Mouse (Mus musculus): ENCODE measurements around the gene Olfr1129. TPM values are rescaled to one million over a fixed set of nuclear protein-coding genes. Genes with fewer than 3 reads are reported as not detected.
"Not testable (repeated sequence)": the region's sequence is repeated elsewhere in the genome, so short reads cannot be mapped to it uniquely, and the experiment has no call there.

Olfr1129 gene
- total RNA-seq (2017): not detected in 2 replicates

DNA sequence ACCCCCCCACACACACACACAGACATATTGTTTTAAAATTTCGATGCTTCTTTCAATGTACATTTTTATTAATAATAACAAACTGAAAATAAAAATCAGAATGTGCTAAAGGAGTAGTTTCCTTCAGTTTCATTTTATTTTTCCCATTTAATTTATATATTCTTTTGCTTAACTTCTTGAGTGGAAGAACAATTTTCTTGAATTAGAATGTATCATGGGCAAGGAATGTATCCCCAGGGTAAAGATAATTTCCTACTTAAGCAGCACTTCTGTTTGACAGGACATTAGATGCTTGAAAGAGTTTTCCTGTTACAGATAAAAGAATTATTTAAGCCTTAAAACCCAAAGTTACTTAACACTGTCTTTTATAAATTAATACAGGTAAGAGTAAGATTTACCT, at the start of gene Olfr1129:
TSS of gene Olfr1129 (plus strand) at position 301 of the 400 bp plus-strand sequence.
- ATAC-seq (ENCODE audit: extremely low read depth, insufficient number of reproducible peaks, low FRiP score, poor library complexity, severe bottlenecking): not testable (repeated sequence)

DNA sequence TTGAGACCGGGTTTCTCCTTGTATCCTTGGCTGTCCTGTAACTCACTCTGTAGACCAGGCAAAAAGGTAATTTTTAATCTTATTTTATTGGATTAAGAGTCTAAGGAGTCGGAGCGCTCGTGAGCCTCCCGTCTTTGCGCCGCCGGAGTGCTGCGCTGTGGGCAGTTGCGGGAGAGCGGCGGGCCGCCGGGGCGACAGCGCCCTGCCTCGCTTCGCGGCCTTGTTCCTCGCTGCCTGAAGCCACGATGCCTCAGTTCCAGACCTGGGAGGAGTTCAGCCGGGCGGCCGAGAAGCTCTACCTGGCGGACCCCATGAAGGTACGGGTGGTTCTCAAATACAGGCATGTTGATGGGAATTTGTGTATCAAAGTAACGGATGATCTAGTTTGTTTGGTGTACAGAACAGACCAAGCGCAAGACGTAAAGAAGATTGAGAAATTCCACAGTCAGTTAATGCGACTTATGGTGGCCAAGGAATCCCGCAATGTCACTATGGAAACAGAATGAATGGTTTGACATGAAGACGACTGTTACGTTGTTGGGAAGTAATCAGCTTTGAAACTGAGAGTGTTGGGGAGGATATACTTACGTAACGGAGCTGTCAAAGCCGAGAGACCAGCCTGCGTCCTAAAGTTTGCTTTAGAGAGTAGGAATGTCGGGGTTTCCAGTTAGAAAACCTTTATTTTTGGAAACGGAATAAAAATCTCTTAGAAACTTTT, 47.6 kb upstream of the Olfr1129 start:
- ATAC-seq (ENCODE audit: extremely low read depth, insufficient number of reproducible peaks, low FRiP score, poor library complexity, severe bottlenecking): not testable (repeated sequence)

DNA sequence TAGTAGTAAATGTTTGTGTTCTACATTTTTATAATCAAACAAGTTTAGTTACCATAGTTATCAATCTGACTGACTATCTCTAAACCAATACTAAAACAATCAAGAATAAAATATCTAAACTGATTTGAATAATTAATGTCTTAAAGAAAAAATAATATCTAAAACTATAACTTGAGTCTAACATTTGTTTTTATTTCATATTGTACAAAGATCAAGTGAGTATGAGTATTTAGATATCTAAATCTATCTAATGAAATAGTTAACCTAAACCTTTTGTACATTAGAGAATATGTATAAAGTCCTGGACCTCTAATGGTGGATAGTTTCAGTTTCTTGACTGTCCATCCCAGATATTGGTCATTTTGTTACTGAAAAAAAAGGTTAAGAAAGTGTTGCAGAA, 42.2 kb upstream of the Olfr1129 start, which contains the start of gene Olfr153:
TSS of gene Olfr153 (plus strand) at position 301 of the 400 bp plus-strand sequence.
- no peak for ATAC-seq (ENCODE audit: extremely low read depth, insufficient number of reproducible peaks, low FRiP score, poor library complexity, severe bottlenecking)

DNA sequence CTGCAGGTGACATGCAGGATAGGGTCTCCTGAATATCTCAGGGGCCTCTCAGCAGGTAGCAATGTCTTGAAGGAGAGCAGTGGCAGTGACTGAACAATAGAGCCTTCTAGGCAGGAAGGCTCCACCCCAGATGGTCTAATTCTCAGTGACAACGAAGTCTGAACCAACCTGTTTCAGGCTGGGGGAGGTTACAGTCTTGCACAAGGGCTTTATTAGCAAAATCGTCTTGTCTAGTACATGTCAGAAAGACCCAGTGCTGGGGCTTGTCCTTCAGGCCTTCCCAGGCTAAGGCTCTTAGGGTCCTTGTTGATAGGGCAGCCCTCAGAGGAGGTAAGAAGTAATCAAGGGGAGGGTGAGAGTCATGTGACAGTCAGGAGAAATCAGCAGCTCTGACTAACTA, 38.9 kb upstream of the Olfr1129 start:
- ATAC-seq (ENCODE audit: extremely low read depth, insufficient number of reproducible peaks, low FRiP score, poor library complexity, severe bottlenecking): no peak

DNA sequence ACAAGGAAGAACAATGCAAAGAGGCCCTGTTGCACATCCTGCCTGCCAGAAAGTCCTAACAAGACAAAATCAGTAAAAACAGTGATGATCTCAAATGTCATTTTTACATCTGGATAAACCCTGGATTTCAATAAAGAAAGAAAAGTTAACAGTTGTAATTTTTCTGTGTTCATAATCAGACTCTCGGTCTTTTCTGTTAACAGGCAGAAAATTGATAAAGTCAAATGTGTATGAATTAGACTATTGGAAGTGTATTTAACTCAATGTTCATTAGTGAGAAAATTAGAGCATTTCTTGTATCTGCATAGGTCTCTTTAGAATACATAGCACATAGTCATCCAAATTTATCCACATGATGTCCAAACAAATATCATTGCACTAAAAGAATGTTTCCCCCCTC, 28.3 kb upstream of the Olfr1129 start, which contains the start of gene Olfr1128:
TSS of gene Olfr1128 (minus strand) at position 101 of the 400 bp plus-strand sequence.
- ATAC-seq (ENCODE audit: extremely low read depth, insufficient number of reproducible peaks, low FRiP score, poor library complexity, severe bottlenecking): no peak

DNA sequence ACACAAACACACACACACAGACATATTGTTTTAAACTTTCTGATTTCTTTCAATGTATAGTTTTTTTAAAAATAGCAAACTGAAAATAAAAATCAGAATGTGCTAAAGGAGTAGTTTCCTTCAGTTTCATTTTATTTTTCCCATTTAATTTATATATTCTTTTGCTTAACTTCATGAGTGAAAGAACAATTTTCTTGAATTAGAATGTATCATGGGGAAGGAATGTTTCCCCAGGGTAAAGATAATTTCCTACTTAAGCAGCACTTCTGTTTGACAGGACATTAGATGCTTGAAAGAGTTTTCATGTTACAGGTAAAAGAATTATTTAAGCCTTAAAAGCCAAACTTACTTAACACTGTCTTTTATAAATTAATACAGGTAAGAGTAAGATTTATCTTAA, 32.2 kb downstream of the Olfr1129 start, which contains the start of gene Olfr1130:
TSS of gene Olfr1130 (plus strand) at position 301 of the 400 bp plus-strand sequence.
- not testable (repeated sequence) for ATAC-seq (ENCODE audit: extremely low read depth, insufficient number of reproducible peaks, low FRiP score, poor library complexity, severe bottlenecking)

DNA sequence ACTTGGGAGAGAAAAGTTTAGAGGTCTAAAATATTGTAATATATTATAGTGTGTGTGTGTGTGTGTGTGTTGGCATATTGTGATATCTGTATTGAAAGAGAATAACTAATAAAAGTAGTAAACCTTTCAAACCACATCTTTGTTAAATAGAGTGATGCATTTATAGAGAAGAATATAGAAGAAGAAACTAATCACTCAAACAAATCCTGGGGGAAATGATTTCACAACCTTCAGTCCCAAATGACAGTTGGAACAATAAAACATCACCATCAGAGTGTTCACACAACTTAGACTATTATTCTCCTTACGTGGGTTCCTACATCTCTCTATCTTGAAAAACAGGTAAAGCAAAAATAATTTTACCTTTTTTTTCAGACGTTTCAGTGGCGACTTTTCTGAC, 53.1 kb downstream of the Olfr1129 start, which contains the start of gene Olfr1131:
TSS of gene Olfr1131 (plus strand) at position 301 of the 400 bp plus-strand sequence.
- no peak for ATAC-seq (ENCODE audit: extremely low read depth, insufficient number of reproducible peaks, low FRiP score, poor library complexity, severe bottlenecking)

Other genes with a start within 250 kb of the Olfr1129 start
- gene Olfr1120, start 219.1 kb upstream of the Olfr1129 start, total RNA-seq (2017): not detected in 2 replicates
- not detected in 2 replicates for gene Olfr1121, start 204.0 kb upstream of the Olfr1129 start, total RNA-seq (2017)
- not detected in 2 replicates for gene Olfr1122, start 188.1 kb upstream of the Olfr1129 start, total RNA-seq (2017)
- not detected in 2 replicates for gene Olfr1123, start 157.3 kb upstream of the Olfr1129 start, total RNA-seq (2017)
- gene Olfr1124, start 143.6 kb upstream of the Olfr1129 start, total RNA-seq (2017): not detected in 2 replicates
- not detected in 2 replicates for gene Olfr1126, start 119.9 kb upstream of the Olfr1129 start, total RNA-seq (2017)
- gene Pramel7, start 76.8 kb upstream of the Olfr1129 start, total RNA-seq (2017): not detected in 2 replicates
- not detected in 2 replicates for gene Pramel6, start 67.3 kb upstream of the Olfr1129 start, total RNA-seq (2017)
- not detected in 2 replicates for gene Olfr153, start 42.1 kb upstream of the Olfr1129 start, total RNA-seq (2017)
- gene Olfr1128, start 28.4 kb upstream of the Olfr1129 start, total RNA-seq (2017): not detected in 2 replicates
- not detected in 2 replicates for gene Olfr1130, start 32.3 kb downstream of the Olfr1129 start, total RNA-seq (2017)
- 0.49 TPM in 1 of 2 replicates, not detected in the other for gene Olfr1131, start 53.2 kb downstream of the Olfr1129 start, total RNA-seq (2017)
- 0.12 TPM in 1 of 2 replicates, not detected in the other for gene Olfr1132, start 63.6 kb downstream of the Olfr1129 start, total RNA-seq (2017)
- not detected in 2 replicates for gene Olfr1133, start 73.5 kb downstream of the Olfr1129 start, total RNA-seq (2017)
- not detected in 2 replicates for gene Olfr1134, start 84.6 kb downstream of the Olfr1129 start, total RNA-seq (2017)
- gene Olfr1135, start 99.8 kb downstream of the Olfr1129 start, total RNA-seq (2017): not detected in 2 replicates
- not detected in 2 replicates for gene Olfr1136, start 120.0 kb downstream of the Olfr1129 start, total RNA-seq (2017)
- gene Olfr1137, start 139.3 kb downstream of the Olfr1129 start, total RNA-seq (2017): not detected in 2 replicates
- not detected in 2 replicates for gene Olfr1138, start 166.1 kb downstream of the Olfr1129 start, total RNA-seq (2017)
- gene Olfr1140, start 169.8 kb downstream of the Olfr1129 start, total RNA-seq (2017): not detected in 2 replicates
- not detected in 2 replicates for gene Olfr1141, start 180.1 kb downstream of the Olfr1129 start, total RNA-seq (2017)
- gene Olfr152, start 205.6 kb downstream of the Olfr1129 start, total RNA-seq (2017): not detected in 2 replicates
- gene Olfr1143, start 226.7 kb downstream of the Olfr1129 start, total RNA-seq (2017): not detected in 2 replicates
- gene Olfr1145, start 235.9 kb downstream of the Olfr1129 start, total RNA-seq (2017): not detected in 2 replicates

Data from neutrophil, adult 5-6 weeks (primary cell).